Mouse (Mus musculus) embryo, embryonic 10.5 days (tissue): ENCODE measurements around the gene Gsg1l.
A peak's percentile ranks its signal among the peaks of the same experiment; 100 is the strongest.

ENCODE experiments used
- DNase-seq: peaks from one replicate; pipeline ENCODE4 v3.0.0-alpha.2; 2015; ENCODE audit warnings: low spot score

The Gsg1l gene

DNA sequence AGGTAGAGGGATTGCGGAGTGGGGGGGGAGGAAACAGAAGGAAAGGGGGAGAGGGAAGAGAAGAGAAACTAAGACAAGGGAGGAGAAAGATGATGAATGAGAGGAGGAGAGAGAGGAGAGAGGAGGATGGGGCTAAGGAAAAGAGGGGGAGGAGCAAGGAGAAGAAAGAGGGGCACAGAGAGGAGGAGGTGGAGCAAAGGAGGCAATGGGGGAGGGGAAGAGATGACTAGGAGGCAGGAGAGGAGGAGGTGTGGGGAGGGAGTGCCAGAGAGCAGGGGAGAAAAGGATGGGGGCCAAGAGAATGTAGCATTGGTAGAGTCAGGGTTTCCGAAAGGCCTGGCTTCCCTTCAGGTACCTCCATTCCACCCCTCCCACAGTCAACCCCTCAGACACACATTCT lies 147.9 kb downstream of the Gsg1l start:
- DNase-seq = peak; percentile 26

DNA sequence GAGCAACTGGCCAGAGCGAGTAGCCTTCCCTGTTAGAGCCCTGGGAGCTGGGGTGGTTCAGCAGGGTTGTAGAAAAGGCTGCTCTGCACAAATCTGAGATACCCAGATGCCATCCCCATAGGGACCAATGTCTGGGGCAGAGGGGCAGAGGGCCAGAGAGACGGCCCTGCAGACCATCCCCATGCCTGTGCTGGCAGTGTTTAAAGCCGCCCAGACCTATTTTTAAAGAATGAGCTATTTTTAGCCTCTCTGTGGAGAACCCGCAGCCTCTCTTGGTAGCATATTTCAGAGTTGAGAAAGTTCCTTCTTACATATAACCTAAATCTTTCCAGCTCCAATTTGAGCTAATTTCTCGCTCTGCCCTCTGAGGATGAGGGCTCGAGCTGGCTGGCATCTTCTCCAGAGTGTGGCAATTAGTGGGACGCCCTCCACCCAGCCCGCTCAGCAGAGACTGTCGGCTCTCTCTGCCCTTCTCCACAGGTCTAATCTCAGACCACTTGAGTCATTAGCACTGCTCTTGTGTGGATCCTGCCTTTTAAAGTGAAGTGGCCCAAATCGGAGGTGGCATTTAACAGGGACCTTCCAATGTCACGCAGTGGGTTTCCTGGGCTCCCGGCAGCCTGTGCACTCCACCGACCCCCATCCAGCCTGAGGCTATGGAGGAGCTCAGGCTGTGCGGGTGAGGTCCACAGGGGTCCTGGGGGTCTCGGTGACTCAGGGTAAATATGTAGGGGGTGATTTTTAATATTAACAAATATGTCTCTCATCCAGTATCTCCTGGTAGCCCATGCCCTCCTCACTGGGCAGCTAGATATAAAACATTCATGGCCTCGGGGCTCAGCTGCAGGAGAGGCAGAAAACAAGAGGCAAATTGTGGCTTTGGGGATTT lies 148.6 kb downstream of the Gsg1l start:
- DNase-seq = no peak

DNA sequence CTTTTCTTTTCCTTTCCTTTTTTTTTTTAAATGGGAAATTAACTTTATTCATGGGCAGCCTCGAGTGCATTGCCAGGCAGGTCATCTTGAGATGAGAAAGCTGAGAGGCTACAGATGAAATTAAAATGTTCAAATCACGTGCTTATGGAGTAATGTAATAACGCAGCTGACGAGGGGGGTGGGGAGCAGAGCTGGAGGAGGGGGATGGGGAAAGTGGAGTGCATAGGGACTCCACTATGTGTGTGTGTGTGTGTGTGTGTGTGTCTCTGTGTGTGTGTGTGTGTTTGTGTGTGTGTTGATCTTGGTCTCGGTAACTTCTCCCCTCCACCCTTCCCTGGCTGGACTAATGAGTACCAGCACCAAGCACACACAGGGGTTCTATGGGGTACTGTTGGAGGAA lies 150.6 kb downstream of the Gsg1l start:
- no peak for DNase-seq

DNA sequence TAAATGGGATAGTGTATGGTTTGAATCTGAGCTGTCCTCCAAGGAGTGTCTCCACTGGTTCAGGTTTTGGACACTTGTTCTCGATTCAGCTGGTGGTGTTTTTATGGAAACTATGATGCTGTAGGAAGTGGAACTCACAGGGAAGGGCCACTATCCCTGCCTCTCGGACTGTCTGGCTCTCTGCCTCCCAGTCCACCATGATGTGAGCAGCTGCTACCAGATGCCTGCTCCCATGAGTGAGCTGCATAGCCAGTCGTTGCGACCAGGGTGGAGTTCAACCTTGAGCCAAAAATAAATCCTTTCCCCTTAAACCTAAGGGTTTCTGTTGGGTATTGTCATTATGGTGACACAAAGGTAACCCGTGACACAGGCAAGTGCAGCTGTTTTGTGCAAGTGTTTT lies 158.2 kb downstream of the Gsg1l start:
- DNase-seq = no peak

DNA sequence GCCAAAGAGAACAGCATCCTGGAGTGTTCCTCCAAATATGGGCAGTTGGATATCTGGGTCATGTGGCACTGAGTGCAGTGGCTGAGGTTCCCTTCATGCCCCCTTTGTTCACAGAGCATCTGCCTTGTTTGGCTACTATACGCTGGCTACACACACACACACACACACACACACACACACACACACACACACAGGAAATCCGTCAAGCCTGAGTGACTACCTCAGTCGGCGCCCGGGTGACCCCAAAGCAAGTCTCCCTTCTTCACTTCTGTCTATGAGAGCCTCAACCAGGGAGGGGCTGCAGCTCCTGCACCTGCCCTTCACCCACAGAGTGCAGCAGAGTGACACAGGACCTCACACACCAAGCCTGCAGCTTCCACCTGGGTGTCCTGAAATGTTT lies 161.4 kb downstream of the Gsg1l start:
- no peak for DNase-seq

DNA sequence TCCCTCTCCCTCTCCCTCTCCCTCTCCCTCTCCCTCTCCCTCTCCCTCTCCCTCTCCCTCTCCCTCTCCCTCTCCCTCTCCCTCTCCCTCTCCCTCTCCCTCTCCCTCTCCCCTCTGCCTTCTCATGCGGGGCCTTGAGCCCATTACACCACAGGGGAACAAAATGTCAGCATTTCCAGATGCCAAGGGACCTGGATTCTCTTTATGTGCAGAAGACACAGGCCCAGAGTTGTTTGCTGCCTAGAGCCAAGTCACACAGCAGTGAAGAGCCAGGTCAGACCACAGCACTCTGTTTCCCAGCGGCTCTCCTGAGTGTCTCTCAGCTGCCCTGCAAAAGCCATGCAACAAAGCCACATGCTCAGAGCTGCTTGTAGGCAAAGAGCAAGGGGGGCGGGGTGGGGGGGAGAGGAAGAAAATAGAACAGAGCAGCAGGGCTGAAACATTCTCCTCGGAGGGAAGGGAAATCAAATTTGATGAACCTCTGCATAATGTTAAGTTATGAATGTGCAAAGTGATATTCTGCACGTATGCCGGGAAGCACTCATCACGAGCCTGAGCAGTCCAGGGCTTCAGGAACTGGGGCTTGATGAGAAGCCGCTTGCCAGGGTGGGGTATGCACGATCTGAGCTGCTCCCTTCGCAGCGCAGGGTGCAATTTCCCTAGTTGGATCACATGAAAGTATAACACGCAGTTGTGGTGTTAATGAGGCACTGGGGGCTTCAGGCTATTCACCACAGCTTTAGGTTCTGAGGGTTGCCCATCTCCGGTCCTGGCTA lies 181.6 kb downstream of the Gsg1l start:
- no peak for DNase-seq

GRCm38 (mm10) chr7:125899916-125900315 lies 182.3 kb downstream of the Gsg1l start:
- no peak for DNase-seq

DNA sequence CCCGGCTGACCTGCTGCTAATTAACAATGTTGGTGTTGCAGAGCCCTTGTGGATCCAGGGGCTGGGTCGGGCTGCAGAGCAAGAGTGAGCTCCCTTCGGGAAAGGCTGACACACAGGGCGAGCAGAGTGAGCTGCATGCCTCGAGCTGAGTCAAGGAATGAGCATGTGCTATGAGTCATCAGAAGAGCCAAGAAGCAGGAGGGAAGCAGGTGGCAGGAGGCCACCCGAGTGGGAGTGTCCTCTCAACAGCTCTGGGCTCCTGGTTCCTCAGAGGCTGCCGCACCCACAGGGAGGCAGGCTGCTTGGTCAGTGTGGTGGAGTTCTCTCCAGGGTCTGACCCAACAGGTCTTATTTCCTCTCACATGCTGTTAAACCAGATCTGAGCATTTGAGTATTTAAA lies 183.2 kb downstream of the Gsg1l start:
- DNase-seq = no peak

GRCm38 (mm10) chr7:125897059-125897458 lies 185.2 kb downstream of the Gsg1l start:
- no peak for DNase-seq

- no peak for DNase-seq
These were observed 188.6 kb downstream of the Gsg1l start for GRCm38 (mm10) chr7:125893621-125894020.

DNA sequence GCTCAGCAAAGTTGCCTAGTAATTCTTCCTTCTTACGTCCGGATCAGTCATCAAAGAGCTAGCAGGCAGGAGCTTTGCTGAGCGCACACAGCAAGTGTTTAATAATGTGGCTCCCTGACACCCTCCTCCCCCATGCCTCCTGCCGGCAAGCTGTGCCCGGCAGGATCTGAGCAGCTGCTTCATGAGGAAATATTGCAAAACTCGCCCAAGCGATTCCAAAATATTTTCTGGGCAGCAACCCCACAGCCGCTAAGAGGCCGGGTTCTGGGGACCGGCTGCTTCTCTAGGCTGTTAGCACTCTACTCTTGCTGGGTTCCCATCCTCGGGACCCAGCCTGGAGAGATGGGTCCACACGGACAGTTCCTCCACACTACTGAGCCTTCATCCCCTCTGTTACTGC lies 193.8 kb downstream of the Gsg1l start:
- DNase-seq = no peak

GRCm38 (mm10) chr7:125887761-125888160 lies 194.4 kb downstream of the Gsg1l start:
- no peak for DNase-seq

GRCm38 (mm10) chr7:125887124-125887523 lies 195.1 kb downstream of the Gsg1l start:
- peak; percentile 63 for DNase-seq

GRCm38 (mm10) chr7:125886116-125886680 lies 196.0 kb downstream of the Gsg1l start:
- no peak for DNase-seq

- no peak for DNase-seq
These were observed 199.0 kb downstream of the Gsg1l start for GRCm38 (mm10) chr7:125883232-125883631.

DNA sequence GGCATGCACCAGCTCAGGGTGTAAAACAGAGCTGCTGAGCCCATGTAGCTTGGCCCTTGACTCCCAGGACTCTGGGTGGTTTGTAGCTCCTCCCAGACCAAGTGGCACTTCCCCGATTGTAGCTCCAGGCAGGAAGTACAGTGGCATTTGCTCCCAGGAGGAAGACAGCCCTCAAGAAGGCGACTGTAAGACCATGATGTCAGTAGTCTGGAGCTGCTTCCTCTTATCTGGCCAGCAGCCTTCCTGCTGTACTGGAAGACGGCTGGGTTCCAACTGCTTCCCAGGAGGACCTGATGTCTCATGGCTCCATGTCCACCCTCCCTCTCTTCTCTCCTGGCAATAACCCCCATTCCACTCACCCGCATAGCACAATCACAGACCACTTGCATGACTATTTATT lies 204.2 kb downstream of the Gsg1l start:
- DNase-seq = no peak

DNA sequence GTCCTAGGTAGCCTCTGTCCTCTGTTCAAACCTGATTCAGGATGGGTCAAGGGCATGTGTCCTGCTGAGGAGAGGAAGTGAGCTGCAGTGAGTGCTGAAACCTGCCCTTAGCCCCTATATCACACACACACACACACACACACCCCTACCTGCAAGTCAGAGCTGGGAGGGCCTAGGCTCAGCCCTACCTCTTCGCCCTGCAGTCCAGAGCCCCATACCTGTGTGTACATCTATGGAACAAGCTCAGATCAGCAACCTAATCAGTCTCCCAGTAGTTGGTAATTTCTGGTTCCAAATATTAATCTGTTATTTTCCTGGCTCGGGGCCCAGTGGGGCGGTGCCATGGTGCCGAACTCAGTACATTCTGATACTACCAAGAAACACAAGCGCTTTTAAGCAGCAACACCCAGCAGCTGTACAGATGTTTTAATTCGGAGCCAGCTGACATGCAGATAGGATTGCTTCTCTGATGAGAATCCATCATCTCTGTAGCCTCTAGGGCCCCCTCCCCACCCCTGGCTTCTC lies 208.2 kb downstream of the Gsg1l start:
- no peak for DNase-seq

DNA sequence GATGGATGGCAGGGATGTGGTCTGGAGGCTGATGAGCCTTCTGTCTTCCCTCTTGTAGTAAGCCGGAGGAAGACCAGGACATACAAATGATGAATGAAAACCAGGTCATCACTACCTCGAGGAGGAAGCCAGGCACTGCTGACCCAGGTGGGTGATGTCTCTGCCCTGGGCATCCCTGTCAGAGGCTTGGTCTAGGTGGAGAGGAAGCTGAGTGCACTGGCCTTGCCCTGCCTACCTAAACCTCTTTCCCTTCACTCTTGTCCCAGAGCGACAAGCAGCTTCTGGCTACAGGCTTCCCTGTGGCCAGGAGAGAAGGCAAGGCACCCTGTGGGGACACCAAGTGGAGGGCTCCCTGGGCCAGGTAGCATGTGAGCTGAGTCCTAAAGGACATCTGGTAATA lies 209.3 kb downstream of the Gsg1l start:
- DNase-seq = no peak

DNA sequence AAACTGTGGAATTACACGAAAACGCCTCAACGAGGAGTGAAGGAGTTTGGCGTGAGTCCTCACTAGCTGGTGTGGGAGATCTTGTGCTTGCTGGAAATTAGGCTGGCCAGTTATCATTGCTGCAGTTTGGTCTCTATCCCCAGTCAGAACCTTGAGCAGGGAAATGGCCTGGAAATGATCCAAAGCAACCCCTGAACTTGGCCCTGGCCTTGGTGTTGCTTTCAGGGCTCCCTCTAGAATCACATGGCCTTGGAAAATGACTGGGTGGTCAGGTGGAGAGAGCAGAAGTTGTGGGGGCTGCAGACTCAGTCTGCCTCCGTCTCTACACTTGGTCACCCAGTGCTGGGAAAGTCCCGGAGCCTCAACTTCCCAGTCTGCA lies 210.0 kb downstream of the Gsg1l start:
- no peak for DNase-seq

- DNase-seq = no peak
These were observed 210.6 kb downstream of the Gsg1l start for GRCm38 (mm10) chr7:125871404-125872201.

DNA sequence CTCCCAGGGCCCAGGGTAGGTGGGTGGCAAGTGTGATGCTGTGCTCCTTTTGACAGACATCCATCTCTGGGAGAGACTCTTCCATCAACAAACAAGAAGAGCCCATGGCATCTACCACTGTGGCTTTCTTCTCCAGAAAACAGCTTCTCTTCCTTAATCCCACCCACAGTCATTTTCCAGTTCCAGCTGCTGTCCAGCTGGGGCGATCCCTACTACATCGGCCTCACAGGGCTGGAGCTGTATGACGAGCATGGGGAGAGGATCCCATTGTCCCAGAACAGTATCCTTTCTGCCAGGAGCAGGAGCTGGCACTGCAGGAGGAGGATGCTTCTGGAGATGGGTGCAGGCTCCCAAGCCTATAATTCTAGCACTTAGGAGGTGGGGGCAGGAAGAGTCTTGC lies 213.6 kb downstream of the Gsg1l start:
- no peak for DNase-seq

GRCm38 (mm10) chr7:125865234-125865633 lies 217.0 kb downstream of the Gsg1l start:
- peak; percentile 56 for DNase-seq
